In genomic region chr11:100148615-100149330, GRCm38 (mm10) we compare ENCODE assay signal across 9 mouse cellular contexts. TPM values are rescaled to one million over a fixed set of nuclear protein-coding genes. Genes with fewer than 3 reads are reported as not detected.
DNase-seq lines count a peak whose midpoint lies in the region; ATAC-seq and TF ChIP-seq lines count a peak whose summit lies in the region.
"Had no signal": no experiment of that assay in that cellular context is flagged by ENCODE, and none has a peak within 500 bp of the region (broad histone marks: within the 10 kb centered on the region; RNA-seq: fewer than 3 reads in every experiment).

Gene Krt19 (minus strand): TSS chr11:100148665.

- H3K36me3 ChIP-seq in heart, embryonic 12.5 days, result no peaks in the 10 kb centered on the region
- H3K36me3 ChIP-seq in lung, embryonic 15.5 days, result no peaks in the 10 kb centered on the region
- H3K36me3 ChIP-seq in embryonic facial prominence, embryonic 14.5 days (ENCODE audit: control insufficient read depth, insufficient read depth, low read length), result no peaks in the 10 kb centered on the region
- no peaks in the 10 kb centered on the region for H3K36me3 ChIP-seq in limb, embryonic 14.5 days (ENCODE audit: control insufficient read depth, insufficient read depth, low read length)

- 49% methylated on average over 9 of the region's 9 CpGs for WGBS in heart, embryonic 12.5 days
- WGBS in lung, embryonic 15.5 days, result 44% methylated on average over 9 of the region's 9 CpGs
- 49% methylated on average over 9 of the region's 9 CpGs for WGBS in embryonic facial prominence, embryonic 14.5 days
- WGBS in limb, embryonic 14.5 days, result 54% methylated on average over 9 of the region's 9 CpGs

- H3K27me3 ChIP-seq in heart, embryonic 12.5 days (replicated peaks), result peaks cover 13% of the 10 kb centered on the region; the same call in 1 of the 2 replicates
- peaks cover 15% of the 10 kb centered on the region for H3K27me3 ChIP-seq in lung, embryonic 15.5 days
- H3K27me3 ChIP-seq in embryonic facial prominence, embryonic 14.5 days (replicated peaks; ENCODE audit: control insufficient read depth, insufficient read depth, low read length), result peaks cover 29% of the 10 kb centered on the region
- H3K27me3 ChIP-seq in limb, embryonic 14.5 days (ENCODE audit: control insufficient read depth, insufficient read depth, low read length), result peaks cover 26% of the 10 kb centered on the region

- H3K4me2 ChIP-seq in heart, embryonic 12.5 days, result no peak within 1 kb of the TSS
- H3K4me2 ChIP-seq in lung, embryonic 15.5 days, result no peak within 1 kb of the TSS
- H3K4me2 ChIP-seq in embryonic facial prominence, embryonic 14.5 days (ENCODE audit: low read depth, low read length), result no peak within 1 kb of the TSS
- H3K4me2 ChIP-seq in limb, embryonic 14.5 days (replicated peaks; ENCODE audit: low read depth, low read length, severe bottlenecking), result no peak within 1 kb of the TSS

- no peak within 1 kb of the TSS for H3K9ac ChIP-seq in heart, embryonic 12.5 days
- H3K9ac ChIP-seq in lung, embryonic 15.5 days, result no peak within 1 kb of the TSS
- no peak within 1 kb of the TSS for H3K9ac ChIP-seq in embryonic facial prominence, embryonic 14.5 days (ENCODE audit: low read depth, low read length)
- no peak within 1 kb of the TSS for H3K9ac ChIP-seq in limb, embryonic 14.5 days (ENCODE audit: low read depth, low read length, severe bottlenecking)

- H3K4me3 ChIP-seq in heart, embryonic 12.5 days, result no peak within 1 kb of the TSS
- no peak within 1 kb of the TSS for H3K4me3 ChIP-seq in lung, embryonic 15.5 days
- no peak within 1 kb of the TSS for H3K4me3 ChIP-seq in embryonic facial prominence, embryonic 14.5 days (ENCODE audit: low read depth, low read length)
- no peak within 1 kb of the TSS for H3K4me3 ChIP-seq in limb, embryonic 14.5 days (replicated peaks; ENCODE audit: low read length)

- peaks cover 46% of the 10 kb centered on the region for H3K4me1 ChIP-seq in heart, embryonic 12.5 days (replicated peaks)
- peaks cover 11% of the 10 kb centered on the region; the same call in 1 of the 2 replicates for H3K4me1 ChIP-seq in lung, embryonic 15.5 days
- H3K4me1 ChIP-seq in embryonic facial prominence, embryonic 14.5 days (ENCODE audit: control insufficient read depth, insufficient read depth, low read length), result 0 out of 2 replicates have a peak, but pooled peaks cover 4% of the 10 kb centered on the region
- H3K4me1 ChIP-seq in limb, embryonic 14.5 days (ENCODE audit: control insufficient read depth, insufficient read depth, low read length), result peaks cover 10% of the 10 kb centered on the region

- DNase-seq in heart, adult 11 months, result no peak
- DNase-seq in lung, postnatal 25 days (ENCODE audit: low spot score), result no peak
- no peak for DNase-seq in embryonic facial prominence, embryonic 14.5 days (ENCODE audit: low spot score)
- DNase-seq in limb, embryonic 14.5 days (ENCODE audit: low spot score), result no peak
- DNase-seq in left cerebral cortex, adult 18-20 months (ENCODE audit: low spot score in 2 of 2), result no peak
- DNase-seq in layer of hippocampus, adult 8-10 months (ENCODE audit: low spot score in 2 of 2), result no peak

- ATAC-seq in heart, embryonic 12.5 days (ENCODE audit: insufficient number of reproducible peaks, low FRiP score), result no peak
- no peak for ATAC-seq in lung, embryonic 15.5 days (ENCODE audit: borderline replicate concordance, extremely low read depth, low FRiP score, low TSS enrichment)
- ATAC-seq in embryonic facial prominence, embryonic 14.5 days (ENCODE audit: low read depth), result no peak
- ATAC-seq in limb, embryonic 14.5 days (ENCODE audit: low FRiP score, low read depth), result no peak
- ATAC-seq: forebrain, embryonic 16.5 days had no signal

- no peaks in the 10 kb centered on the region for H3K9me3 ChIP-seq in heart, embryonic 12.5 days (replicated peaks)
- no peaks in the 10 kb centered on the region for H3K9me3 ChIP-seq in lung, embryonic 15.5 days
- H3K9me3 ChIP-seq in embryonic facial prominence, embryonic 14.5 days (ENCODE audit: control insufficient read depth, low read length), result no peaks in the 10 kb centered on the region
- H3K9me3 ChIP-seq in limb, embryonic 14.5 days (ENCODE audit: control insufficient read depth, low read length), result no peaks in the 10 kb centered on the region

- no peak within 1 kb of the TSS for H3K27ac ChIP-seq in heart, embryonic 12.5 days (ENCODE audit: poor library complexity, severe bottlenecking)
- H3K27ac ChIP-seq in lung, embryonic 15.5 days, result no peak within 1 kb of the TSS
- H3K27ac ChIP-seq in embryonic facial prominence, embryonic 14.5 days (replicated peaks; ENCODE audit: low read depth, low read length), result no peak within 1 kb of the TSS
- no peak within 1 kb of the TSS for H3K27ac ChIP-seq in limb, embryonic 14.5 days (replicated peaks; ENCODE audit: low read depth, low read length)

- TF ChIP-seq POLR2A in limb, embryonic 14.5 days (IDR thresholded peaks at IDR 0.05; ENCODE audit: borderline replicate concordance, extremely low read depth, insufficient read depth, insufficient read length), result no peak

RNA-seq across cellular contexts. Expression of gene Krt19, which starts in this region (rescaled TPM):
- polyA plus RNA-seq in heart, embryonic 12.5 days (2016; fragmentation: Nextera tagmentation; extraction: Ambion mirVana), result 86.8 and 88.0 TPM in 2 replicates
- 253 and 264 TPM in 2 replicates for polyA plus RNA-seq in lung, embryonic 15.5 days (2015; fragmentation: Nextera tagmentation; extraction: Ambion mirVana)
- 82.2 and 120 TPM in 2 replicates for polyA plus RNA-seq in embryonic facial prominence, embryonic 14.5 days (2014; fragmentation: Nextera tagmentation; extraction: Ambion mirVana)
- 30.3 and 74.0 TPM in 2 replicates for polyA plus RNA-seq in limb, embryonic 14.5 days (2012; rRNA removed)
- 89.1 and 105 TPM in 2 replicates for polyA plus RNA-seq in limb, embryonic 14.5 days (2014; fragmentation: Nextera tagmentation; extraction: Ambion mirVana)
- not detected for total RNA-seq in left cerebral cortex, adult 18-20 months (2021)
- under 1 TPM in 3 of 4 experiments, not detected in 1; 0.22 to 0.59 (median 0.43) TPM for total RNA-seq in layer of hippocampus, adult 8-10 months (2022)
